Mouse (Mus musculus) limb, embryonic 12.5 days (tissue): ENCODE measurements at regions not wholly inside any gene's neighbourhood (a gene's known extent, or its start where the extent isn't known, plus 50 kb on each side); places are given as distances from the start of the nearest gene placed in this dataset.

ENCODE experiments used
- ATAC-seq: fragments of 200-750 bp; cut with Nextera tagmentation; 2 replicates; pipeline ENCODE4 v1.8.0; 2017; ENCODE audit warnings: low read depth, moderate TSS enrichment; ENCODE audit not compliant: insufficient number of reproducible peaks, insufficient read depth, low FRiP score, low TSS enrichment
- H3K27ac ChIP-seq: fragments of 300-500 bp; sonication (generic); 2 replicates; pipeline ENCODE4 v1.5.1; 2016; ENCODE audit warnings: mild to moderate bottlenecking, moderate library complexity
- H3K27me3 ChIP-seq: fragments of 300-500 bp; sonication (generic); 2 replicates; pipeline ENCODE4 v1.6.1; 2016; ENCODE audit warnings: mild to moderate bottlenecking, moderate library complexity
- H3K36me3 ChIP-seq: fragments of 300-500 bp; sonication (generic); 2 replicates; pipeline ENCODE4 v1.6.1; 2016; ENCODE audit warnings: mild to moderate bottlenecking, moderate library complexity
- H3K4me1 ChIP-seq: fragments of 300-500 bp; sonication (generic); replicated peaks from 2 replicates; pipeline ENCODE4 v1.6.1; 2016
- H3K4me2 ChIP-seq: fragments of 300-500 bp; sonication (generic); 2 replicates; pipeline ENCODE4 v1.6.1; 2016; ENCODE audit warnings: mild to moderate bottlenecking, moderate library complexity
- H3K4me3 ChIP-seq: fragments of 300-500 bp; sonication (generic); replicated peaks from 2 replicates; pipeline ENCODE4 v1.5.1; 2016; ENCODE audit warnings: mild to moderate bottlenecking
- H3K9ac ChIP-seq: fragments of 300-500 bp; sonication (generic); replicated peaks from 2 replicates; pipeline ENCODE4 v1.6.1; 2016; ENCODE audit warnings: mild to moderate bottlenecking, moderate library complexity
- H3K9me3 ChIP-seq: fragments of 300-500 bp; sonication (generic); 2 replicates; pipeline ENCODE4 v1.6.1; 2016; ENCODE audit warnings: mild to moderate bottlenecking, moderate library complexity
- WGBS: fragments of 180-500 bp; shearing (Covaris S2); methylation state at CpG from one replicate; pipeline ENCODE4 v1.1.7; 2016; 5-methylcytosine and 5-hydroxymethylcytosine counted together

GRCm38 (mm10) chr4:30776816-30777442, 1187.0 kb upstream of the Map3k7 start:
- Histone ChIP-seq H3K27ac (no peak overlapping the region), H3K4me3 (no peak overlapping the region), H3K9me3 (no peaks in the 10 kb centered on the region), H3K4me2 (no peak overlapping the region), H3K36me3 (no peaks in the 10 kb centered on the region), H3K4me1 (no peaks in the 10 kb centered on the region), H3K27me3 (no peaks in the 10 kb centered on the region), H3K9ac (no peak overlapping the region)
- WGBS, result 78% methylated on average over 2 of the region's 2 CpGs
- ATAC-seq, result no peak

GRCm38 (mm10) chr4:30781649-30782048, 1182.2 kb upstream of the Map3k7 start:
- H3K27me3 ChIP-seq, result no peaks in the 10 kb centered on the region
- H3K4me1 ChIP-seq, result no peaks in the 10 kb centered on the region
- no peaks in the 10 kb centered on the region for H3K36me3 ChIP-seq
- H3K27ac ChIP-seq, result no peak overlapping the region
- no peaks in the 10 kb centered on the region for H3K9me3 ChIP-seq
- no peak overlapping the region for H3K4me2 ChIP-seq
- no peak overlapping the region for H3K4me3 ChIP-seq
- no peak for ATAC-seq
- H3K9ac ChIP-seq, result no peak overlapping the region
- 75% methylated on average over 2 of the region's 2 CpGs for WGBS

- no peak overlapping the region for H3K9ac ChIP-seq
- no peak for ATAC-seq
- no peak overlapping the region for H3K27ac ChIP-seq
- no peak overlapping the region for H3K4me2 ChIP-seq
- H3K9me3 ChIP-seq, result no peaks in the 10 kb centered on the region
- H3K4me1 ChIP-seq, result peaks cover 8% of the 10 kb centered on the region
- no peak overlapping the region for H3K4me3 ChIP-seq
- WGBS, result 13% methylated on average over 5 of the region's 5 CpGs
- no peaks in the 10 kb centered on the region for H3K36me3 ChIP-seq
- no peaks in the 10 kb centered on the region for H3K27me3 ChIP-seq
Measured at GRCm38 (mm10) chr4:30789976-30790657, 1173.8 kb upstream of the Map3k7 start.

GRCm38 (mm10) chr4:30809798-30810197, 1154.1 kb upstream of the Map3k7 start:
- Histone ChIP-seq H3K36me3 (no peaks in the 10 kb centered on the region), H3K27ac (no peak overlapping the region), H3K4me3 (no peak overlapping the region), H3K9ac (no peak overlapping the region), H3K4me1 (no peaks in the 10 kb centered on the region), H3K27me3 (no peaks in the 10 kb centered on the region), H3K4me2 (no peak overlapping the region), H3K9me3 (no peaks in the 10 kb centered on the region)
- ATAC-seq, result no peak

GRCm38 (mm10) chr4:30855361-30856056, 1108.4 kb upstream of the Map3k7 start:
- H3K4me3 ChIP-seq, result no peak overlapping the region
- no peak overlapping the region for H3K9ac ChIP-seq
- H3K36me3 ChIP-seq, result no peaks in the 10 kb centered on the region
- WGBS, result 64% methylated on average over 5 of the region's 5 CpGs
- no peak for ATAC-seq
- no peaks in the 10 kb centered on the region for H3K4me1 ChIP-seq
- H3K27me3 ChIP-seq, result no peaks in the 10 kb centered on the region
- no peak overlapping the region for H3K27ac ChIP-seq
- H3K4me2 ChIP-seq, result no peak overlapping the region
- H3K9me3 ChIP-seq, result no peaks in the 10 kb centered on the region

- Histone ChIP-seq H3K9ac (no peak overlapping the region), H3K36me3 (no peaks in the 10 kb centered on the region), H3K27ac (no peak overlapping the region), H3K9me3 (no peaks in the 10 kb centered on the region), H3K4me3 (no peak overlapping the region), H3K27me3 (no peaks in the 10 kb centered on the region), H3K4me2 (no peak overlapping the region), H3K4me1 (no peaks in the 10 kb centered on the region)
- WGBS, result 82% methylated on average over 2 of the region's 2 CpGs
- no peak for ATAC-seq
Measured at GRCm38 (mm10) chr4:30904966-30905365, 1058.9 kb upstream of the Map3k7 start.

GRCm38 (mm10) chr4:30922944-30923343, 1041.0 kb upstream of the Map3k7 start:
- Histone ChIP-seq H3K4me2 (no peak overlapping the region), H3K27me3 (no peaks in the 10 kb centered on the region), H3K4me1 (no peaks in the 10 kb centered on the region), H3K36me3 (no peaks in the 10 kb centered on the region), H3K27ac (no peak overlapping the region), H3K9me3 (no peaks in the 10 kb centered on the region), H3K4me3 (no peak overlapping the region), H3K9ac (no peak overlapping the region)
- 79% methylated on average over 4 of the region's 4 CpGs for WGBS
- no peak for ATAC-seq

GRCm38 (mm10) chr4:30932358-30932757, 1031.5 kb upstream of the Map3k7 start:
- no peak for ATAC-seq
- no peak overlapping the region for H3K4me3 ChIP-seq
- 50% methylated on average over 3 of the region's 3 CpGs for WGBS
- no peak overlapping the region for H3K9ac ChIP-seq
- no peaks in the 10 kb centered on the region for H3K36me3 ChIP-seq
- H3K4me1 ChIP-seq, result no peaks in the 10 kb centered on the region
- H3K27me3 ChIP-seq, result no peaks in the 10 kb centered on the region
- H3K4me2 ChIP-seq, result no peak overlapping the region
- H3K27ac ChIP-seq, result no peak overlapping the region
- no peaks in the 10 kb centered on the region for H3K9me3 ChIP-seq

- no peak overlapping the region for H3K9ac ChIP-seq
- H3K27ac ChIP-seq, result no peak overlapping the region
- H3K9me3 ChIP-seq, result no peaks in the 10 kb centered on the region
- H3K36me3 ChIP-seq, result no peaks in the 10 kb centered on the region
- no peak for ATAC-seq
- H3K4me2 ChIP-seq, result no peak overlapping the region
- WGBS, result 89% methylated on average over 5 of the region's 5 CpGs
- no peak overlapping the region for H3K4me3 ChIP-seq
- no peaks in the 10 kb centered on the region for H3K4me1 ChIP-seq
- no peaks in the 10 kb centered on the region for H3K27me3 ChIP-seq
Measured at GRCm38 (mm10) chr4:30933030-30933987, 1030.6 kb upstream of the Map3k7 start.

- Histone ChIP-seq H3K4me1 (no peaks in the 10 kb centered on the region), H3K9me3 (no peaks in the 10 kb centered on the region), H3K36me3 (no peaks in the 10 kb centered on the region), H3K27ac (no peak overlapping the region), H3K27me3 (no peaks in the 10 kb centered on the region), H3K4me2 (no peak overlapping the region), H3K9ac (no peak overlapping the region), H3K4me3 (no peak overlapping the region)
- WGBS, result 77% methylated on average over 4 of the region's 4 CpGs
- ATAC-seq, result no peak
Measured at GRCm38 (mm10) chr4:30983611-30984010, 980.3 kb upstream of the Map3k7 start.

GRCm38 (mm10) chr4:31012006-31012405, 951.9 kb upstream of the Map3k7 start:
- H3K27ac ChIP-seq, result no peak overlapping the region
- no peaks in the 10 kb centered on the region for H3K27me3 ChIP-seq
- ATAC-seq, result no peak
- H3K9me3 ChIP-seq, result no peaks in the 10 kb centered on the region
- no peaks in the 10 kb centered on the region for H3K36me3 ChIP-seq
- no peaks in the 10 kb centered on the region for H3K4me1 ChIP-seq
- H3K4me3 ChIP-seq, result no peak overlapping the region
- H3K4me2 ChIP-seq, result no peak overlapping the region
- no peak overlapping the region for H3K9ac ChIP-seq
